Mouse (Mus musculus): ENCODE data around the gene Tmem232.

- TF ChIP-seq CTCF (IDR thresholded peaks at IDR 0.05; ENCODE audit: low read depth, low read length) (no peak), POLR2A (IDR thresholded peaks at IDR 0.05; ENCODE audit: insufficient read depth, low read length) (no peak), EP300 (IDR thresholded peaks at IDR 0.05; ENCODE audit: insufficient read depth, low read depth, low read length) (no peak)
These were observed 11.9 kb upstream of the Tmem232 start for GRCm38 (mm10) chr17:65552426-65552997.
